Mouse (Mus musculus) stomach, postnatal 0 days (tissue): Measurements from ENCODE around the gene Gfra1.

Experiments used
- CTCF ChIP-seq: IDR thresholded peaks from 2 replicates; pipeline ENCODE4 v1.5.1; 2016; ENCODE audit warnings: antibody characterized with exemption, low read depth, mild to moderate bottlenecking, moderate library complexity
- EP300 ChIP-seq: optimal IDR thresholded peaks from 2 replicates; pipeline ENCODE3; 2016; ENCODE audit warnings: antibody characterized with exemption

- TF ChIP-seq CTCF = no peak
- TF ChIP-seq EP300 = no peak
Observed at GRCm38 (mm10) chr19:58315681-58316080, 140.0 kb downstream of the Gfra1 start.
